Mouse (Mus musculus) heart, postnatal 10 days (tissue): Measurements from ENCODE around the gene Gstm4. TPM values are rescaled to one million over a fixed set of nuclear protein-coding genes. Genes with fewer than 3 reads are reported as not detected.
A peak's percentile ranks its signal among the peaks of the same experiment; 100 is the strongest.

Experiments used
- DNase-seq, 2 experiments: peaks; one replicate each; pipeline ENCODE4 v3.0.0; 2021
- intact Hi-C: fragments of 180-260 bp; cut with DNase I; formaldehyde crosslinking; loops from one replicate; pipeline ENCODE4 v1.15.1; 2025
- total RNA-seq, 2 experiments: library from RNA; stranded (reverse); gene quantifications; 2 replicates each; pipeline ENCODE4 v1.2.3; 2021

Gstm4 gene
- total RNA-seq = 10 to 100 TPM; 11.1 to 13.3 TPM

DNA sequence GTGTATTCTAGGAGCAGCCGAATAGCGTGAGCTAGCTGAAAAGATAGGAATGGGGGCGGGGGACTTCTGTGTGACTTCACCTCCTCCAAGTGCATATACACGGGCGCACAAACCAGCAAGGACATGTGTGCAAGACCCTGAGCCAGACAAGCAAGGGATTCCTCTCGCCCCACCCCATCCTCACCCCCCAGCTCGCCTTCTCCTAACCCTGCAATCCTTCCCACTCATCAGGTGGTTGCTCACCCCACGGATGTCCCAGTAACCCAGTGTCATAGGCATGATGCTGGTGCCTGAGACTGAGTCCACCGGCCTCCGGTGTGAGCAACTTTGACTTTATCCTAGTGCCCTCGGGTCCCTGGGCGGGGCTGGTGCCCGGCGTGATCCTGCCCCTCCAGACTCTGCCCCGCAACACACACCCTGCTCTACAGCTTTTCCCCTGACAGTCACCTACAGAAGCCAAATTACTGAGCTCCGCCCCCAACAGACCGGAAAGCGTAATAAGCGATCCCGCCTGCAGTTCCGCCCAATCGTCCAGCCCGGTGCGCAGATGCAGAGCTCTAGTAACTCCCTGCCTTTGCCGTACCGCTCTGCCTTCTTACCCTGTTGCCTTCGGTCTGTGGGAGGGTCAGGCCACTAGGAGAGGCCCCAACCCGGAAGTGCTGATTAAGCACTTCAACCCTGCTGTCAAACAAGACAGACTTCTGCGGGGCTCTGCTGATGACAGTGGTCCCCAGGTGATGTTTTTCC, at the start of gene Gstm4:
Gene Gstm4 (minus strand): TSS at position 501 of the 747 bp plus-strand sequence.
- intact Hi-C loops = no loop called here
- peak; percentile 92 to 93 for DNase-seq

DNA sequence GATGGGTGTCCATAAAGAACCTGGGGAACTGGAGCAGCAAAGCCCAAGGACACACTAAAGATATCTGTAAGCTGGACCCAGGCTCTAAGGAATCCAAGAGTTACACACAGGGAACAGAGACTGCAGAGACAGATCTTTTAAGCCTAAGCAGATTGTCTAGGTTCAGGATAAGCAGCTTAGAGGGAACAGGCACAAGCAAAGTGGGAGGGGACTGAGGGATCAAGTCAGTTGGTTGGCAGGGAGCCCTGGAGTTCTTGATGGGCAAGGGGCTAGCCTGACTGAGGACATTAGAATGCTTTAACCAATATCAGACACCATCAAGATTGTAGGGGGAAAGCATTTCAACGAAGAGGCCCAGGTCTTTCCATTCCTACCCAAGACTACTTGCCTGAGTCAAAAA, 49.5 kb upstream of the Gstm4 start:
- no peak for DNase-seq
- intact Hi-C loops = no loop called here

DNA sequence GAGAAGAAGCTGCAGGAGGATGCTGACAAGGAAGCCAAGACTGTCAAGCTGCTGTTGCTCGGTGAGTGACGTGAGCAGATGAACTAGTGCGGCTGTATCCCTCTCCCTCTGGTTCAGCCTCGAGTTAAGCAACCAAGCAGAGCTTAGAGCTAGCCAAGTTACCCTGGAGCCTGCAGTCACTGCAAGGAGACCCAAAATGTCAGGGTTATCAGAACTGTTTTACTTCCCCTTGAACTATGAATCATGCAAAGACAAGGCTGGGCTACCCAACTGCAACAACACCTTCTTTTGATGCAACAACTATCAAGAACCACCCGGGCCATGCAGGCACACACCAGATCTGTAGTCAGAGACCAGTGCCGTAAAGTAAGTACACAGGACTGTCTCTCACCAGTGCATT, 48.6 kb upstream of the Gstm4 start:
- DNase-seq = no peak

DNA sequence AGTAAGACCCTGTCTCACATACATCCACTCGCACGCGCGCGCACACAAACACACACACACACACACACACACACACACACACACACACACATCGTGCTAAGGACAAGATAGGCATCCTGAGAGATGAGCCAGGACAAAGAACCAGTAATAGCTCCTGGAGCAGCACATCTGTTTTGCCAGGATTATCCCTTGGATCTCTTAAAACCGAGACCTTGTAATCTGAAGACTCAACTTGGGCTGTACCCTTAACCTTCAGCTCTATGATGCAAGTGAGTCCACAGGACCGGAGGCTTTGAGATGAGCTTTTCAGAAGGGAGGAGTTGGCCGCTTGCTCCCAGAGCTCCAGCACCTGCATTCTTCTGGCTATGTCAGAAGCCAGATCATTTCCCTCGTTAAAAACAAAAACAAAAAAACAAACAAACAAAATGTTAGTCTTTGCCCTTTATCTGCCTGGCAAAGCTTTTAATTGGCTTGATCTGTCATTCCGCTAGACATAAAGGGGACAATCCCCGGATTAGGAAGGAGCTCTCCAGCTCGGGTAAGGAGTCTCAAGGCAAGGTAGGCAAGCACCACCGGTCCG, 47.9 kb upstream of the Gstm4 start, which contains the start of gene Gnat2:
Gene Gnat2 (plus strand): TSS at position 254 of the 580 bp plus-strand sequence.
- intact Hi-C loops = no loop called here

More for the DNA sequence above, 48.6 kb upstream of the Gstm4 start:
- intact Hi-C loops = no loop called here

DNA sequence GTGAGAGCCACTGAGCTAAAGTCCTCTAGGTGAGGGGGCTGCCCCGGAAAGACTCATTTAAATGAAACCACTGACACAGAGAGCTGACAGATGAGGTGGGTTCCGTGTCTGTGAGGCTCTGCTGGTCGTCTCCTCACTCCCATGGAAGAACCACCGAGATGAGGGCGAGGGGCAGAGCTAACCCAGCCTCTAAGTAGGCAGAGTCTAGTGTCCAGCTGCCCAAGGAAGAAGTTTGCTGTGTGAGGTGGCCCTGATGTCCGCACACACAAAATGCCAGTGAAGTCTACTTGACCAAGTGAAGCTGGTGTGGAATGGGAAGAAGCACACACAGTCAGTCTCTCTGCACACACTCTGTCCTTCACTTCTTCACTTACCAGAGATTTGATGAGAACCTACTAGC, 47.3 kb upstream of the Gstm4 start:
- DNase-seq = no peak
- intact Hi-C loops = no loop called here

More for the DNA sequence above, 47.9 kb upstream of the Gstm4 start, which contains the start of gene Gnat2:
- DNase-seq = no peak

DNA sequence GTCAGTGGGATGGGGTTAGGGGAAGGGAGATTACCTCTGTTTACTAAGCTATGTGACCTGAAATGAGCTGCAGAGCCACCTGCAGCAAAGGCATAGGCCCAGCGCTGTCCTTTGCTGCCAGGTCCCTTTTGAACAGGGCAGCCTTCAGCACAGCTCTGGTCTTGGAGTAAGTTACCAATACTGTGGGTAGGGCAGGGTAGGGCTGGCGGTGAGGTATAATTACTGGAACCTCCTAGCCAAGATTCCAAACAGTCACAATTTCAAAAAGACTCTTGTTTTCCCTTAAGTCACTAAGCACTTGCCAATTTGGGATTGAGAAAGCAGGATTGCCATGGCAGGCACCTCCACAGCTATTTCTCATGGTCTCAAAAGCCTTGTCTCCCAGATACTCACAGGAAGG, 45.9 kb upstream of the Gstm4 start:
- no peak for DNase-seq
- intact Hi-C loops = no loop called here

DNA sequence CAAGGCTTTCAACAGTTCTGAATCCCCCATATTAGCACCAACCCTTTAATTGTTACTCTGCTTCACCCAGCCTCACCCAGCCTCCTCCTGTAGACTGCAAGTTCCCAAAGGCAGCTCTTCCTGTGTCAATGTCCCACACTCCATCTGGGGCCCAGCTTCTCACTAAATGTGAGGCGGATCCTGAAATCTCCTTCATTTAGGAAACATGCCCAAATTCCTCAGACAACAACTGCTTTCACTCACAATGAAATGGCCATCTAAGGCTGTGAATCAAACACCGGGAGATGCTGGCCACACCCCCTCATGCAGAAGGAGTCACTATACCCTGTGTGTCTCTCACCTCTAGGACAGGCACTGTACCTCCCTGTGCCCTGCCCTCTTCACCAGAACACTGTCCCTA, 45.2 kb upstream of the Gstm4 start:
- intact Hi-C loops = no loop called here

DNA sequence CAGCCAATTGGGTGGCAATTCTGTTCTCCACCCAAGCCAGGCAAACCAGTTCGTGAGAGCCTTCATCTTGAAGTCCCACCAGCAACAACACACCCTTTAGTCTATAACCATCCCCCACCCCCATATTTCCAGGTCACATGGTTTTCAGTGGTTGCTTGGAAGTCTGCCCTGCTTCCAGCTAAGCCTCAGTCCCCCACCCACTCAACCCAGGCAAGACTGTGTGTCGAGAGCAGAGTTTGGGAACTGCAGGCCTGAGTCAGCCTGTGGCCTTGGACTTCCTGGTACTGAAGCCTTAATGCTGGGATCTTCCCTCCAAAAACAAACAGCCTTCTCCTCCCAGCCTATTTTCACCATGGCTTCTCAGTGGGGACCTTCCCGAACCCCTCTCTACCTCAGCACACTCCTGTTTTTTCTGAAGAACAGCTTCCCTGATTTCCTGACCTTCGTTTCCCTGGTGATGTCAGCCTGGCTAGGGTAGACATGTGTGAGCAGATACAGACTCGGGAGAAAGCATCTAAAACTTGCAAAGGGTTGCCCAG, 44.2 kb upstream of the Gstm4 start:
- intact Hi-C loops = no loop called here
- no peak for DNase-seq

More for the DNA sequence above, 45.2 kb upstream of the Gstm4 start:
- DNase-seq = peak in 1 of 2 experiments; percentile 12

DNA sequence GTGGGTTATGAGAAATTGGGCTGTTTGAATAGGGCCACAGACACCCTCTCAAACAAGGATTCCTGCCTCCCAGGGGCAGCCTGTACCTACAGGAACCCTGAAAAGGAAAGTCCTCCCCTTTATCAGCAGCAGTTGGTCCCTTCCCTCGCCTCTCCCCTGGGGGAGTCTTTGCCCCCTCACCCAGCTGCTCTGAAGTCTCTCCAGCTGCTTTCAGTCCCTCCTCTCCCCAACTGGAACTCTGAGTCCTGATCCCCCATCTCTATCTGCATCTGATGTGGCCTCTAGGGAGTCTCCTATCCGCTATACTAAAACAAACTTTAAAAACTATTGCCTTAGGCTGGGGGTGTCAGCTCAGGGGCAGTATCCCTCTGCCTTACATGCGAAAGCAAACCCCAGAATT, 42.6 kb upstream of the Gstm4 start:
- intact Hi-C loops = loop anchor here (2.0 kb wide), 1 partner anchor 53 kb away; no protein-coding TSS in a partner anchor
- no peak for DNase-seq

DNA sequence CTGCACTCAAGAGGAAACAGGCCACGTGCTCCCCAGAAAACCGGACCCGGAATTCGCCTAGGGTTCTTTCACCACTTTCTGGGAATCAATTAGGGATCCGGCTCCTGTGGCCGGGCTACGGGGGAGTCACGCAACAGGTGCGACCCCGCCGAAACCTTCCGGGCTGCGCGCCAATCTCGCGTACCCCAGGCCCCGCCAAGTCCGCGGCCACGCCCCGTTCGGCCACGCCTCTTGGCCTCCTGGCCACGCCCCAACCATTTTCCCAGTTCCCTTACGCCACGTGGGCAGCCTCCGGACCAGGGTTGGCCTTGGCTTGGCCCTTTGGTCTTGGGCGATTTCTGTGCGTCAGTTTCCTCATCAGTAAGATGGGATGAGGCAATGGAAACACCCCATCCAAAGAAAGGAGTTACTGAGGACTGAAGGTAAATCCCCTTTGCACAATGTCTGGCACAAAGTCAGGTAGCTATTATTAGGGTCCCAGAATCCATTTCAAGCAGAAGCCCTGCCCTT, 41.8 kb upstream of the Gstm4 start, which contains the start of gene Ampd2:
Gene Ampd2 (minus strand): TSS at position 182 of the 510 bp plus-strand sequence.
- intact Hi-C loops = loop anchor here (2.0 kb wide), 1 partner anchor 54 kb away; no protein-coding TSS in a partner anchor
- peak; percentile 84 to 90 for DNase-seq

DNA sequence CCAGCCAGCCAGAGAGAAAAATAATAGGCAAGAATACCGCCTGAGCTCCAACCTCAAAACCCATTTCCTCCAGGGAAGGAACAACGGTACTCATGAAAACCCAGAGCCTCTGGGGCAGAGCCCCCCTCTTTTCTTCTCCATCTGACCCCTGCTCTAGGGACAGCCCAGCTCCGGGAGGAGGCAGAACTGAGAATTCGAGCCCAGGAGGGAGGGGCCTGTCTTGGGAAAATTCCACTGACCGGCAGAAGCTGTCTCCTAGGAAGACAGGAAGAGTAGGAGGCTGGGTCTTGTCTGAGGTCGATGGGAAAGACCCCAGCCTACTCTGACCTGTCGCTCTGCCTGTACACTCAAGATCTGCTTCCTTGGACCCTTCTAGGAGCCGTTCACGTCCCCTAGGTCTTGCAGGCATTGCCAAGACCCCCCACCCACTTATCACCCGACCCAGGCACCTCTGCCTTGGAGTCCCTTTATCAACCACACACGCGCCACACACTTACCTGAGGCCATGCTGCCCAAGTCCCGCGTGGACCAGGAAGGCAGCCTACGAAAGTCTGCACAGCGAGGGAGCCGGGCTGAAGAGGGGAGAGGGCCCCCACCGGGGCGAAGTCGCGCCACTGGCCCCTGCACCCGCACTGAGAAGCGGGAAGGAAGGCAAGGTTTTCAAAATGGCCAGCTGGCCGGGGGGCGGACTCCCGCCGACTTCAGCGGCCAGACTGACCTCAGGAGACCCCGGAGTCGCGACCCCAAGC, 41.2 kb upstream of the Gstm4 start:
- intact Hi-C loops = loop anchor here (2.0 kb wide), 2 partner anchors 15 to 55 kb away; no protein-coding TSS in a partner anchor
- DNase-seq = peak; percentile 89 to 90

DNA sequence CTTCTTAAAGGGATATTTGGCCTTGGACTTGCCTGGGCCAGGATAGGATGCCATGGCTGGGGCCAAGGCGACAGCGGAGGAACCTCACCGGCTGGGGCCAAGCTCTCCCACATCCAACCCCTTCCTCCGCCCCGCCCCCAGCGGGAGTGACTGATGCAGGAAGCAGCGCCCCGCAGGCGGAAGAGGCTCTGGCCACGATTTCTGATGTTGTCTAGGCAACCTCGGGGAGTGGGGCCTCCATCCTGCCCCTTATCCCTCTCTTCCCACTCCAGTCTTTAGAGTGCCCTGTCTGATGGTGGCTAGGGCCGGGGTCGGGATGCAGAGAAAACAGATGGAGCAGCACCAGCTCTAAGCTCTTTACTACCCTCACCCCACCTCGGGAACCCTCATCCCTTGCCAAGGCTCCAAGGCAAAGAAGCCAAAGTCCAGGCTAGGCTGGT, 40.6 kb upstream of the Gstm4 start:
- intact Hi-C loops = loop anchor here (2.0 kb wide), 1 partner anchor 14 kb away; no protein-coding TSS in a partner anchor
- DNase-seq = peak; percentile 94 to 96

DNA sequence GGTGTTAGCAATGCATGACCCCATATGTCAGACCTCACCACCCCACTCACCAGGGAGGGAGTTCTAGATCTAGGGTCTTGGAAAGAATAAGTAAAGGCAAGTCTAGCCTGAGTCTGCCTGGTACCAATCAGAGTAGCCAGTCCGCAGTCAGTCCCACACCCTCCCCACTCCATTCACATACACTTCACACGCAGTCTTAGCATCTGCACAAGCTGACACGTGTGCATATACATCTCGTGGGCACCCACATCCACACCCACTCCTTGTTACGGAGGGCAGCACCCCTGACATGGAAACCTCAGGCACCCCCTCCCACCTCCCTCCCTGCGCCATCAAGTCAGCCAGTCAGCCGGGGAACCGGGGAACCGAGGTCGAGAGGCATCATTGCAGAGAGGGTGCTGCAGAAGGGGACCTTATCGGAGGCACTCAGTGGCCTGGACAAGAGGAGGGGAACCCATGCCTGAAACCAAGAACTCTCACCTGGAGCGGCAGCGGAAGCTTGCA, 40.1 kb upstream of the Gstm4 start:
- intact Hi-C loops = loop anchor here (2.0 kb wide), 1 partner anchor 14 kb away; no protein-coding TSS in a partner anchor
- DNase-seq = no peak

DNA sequence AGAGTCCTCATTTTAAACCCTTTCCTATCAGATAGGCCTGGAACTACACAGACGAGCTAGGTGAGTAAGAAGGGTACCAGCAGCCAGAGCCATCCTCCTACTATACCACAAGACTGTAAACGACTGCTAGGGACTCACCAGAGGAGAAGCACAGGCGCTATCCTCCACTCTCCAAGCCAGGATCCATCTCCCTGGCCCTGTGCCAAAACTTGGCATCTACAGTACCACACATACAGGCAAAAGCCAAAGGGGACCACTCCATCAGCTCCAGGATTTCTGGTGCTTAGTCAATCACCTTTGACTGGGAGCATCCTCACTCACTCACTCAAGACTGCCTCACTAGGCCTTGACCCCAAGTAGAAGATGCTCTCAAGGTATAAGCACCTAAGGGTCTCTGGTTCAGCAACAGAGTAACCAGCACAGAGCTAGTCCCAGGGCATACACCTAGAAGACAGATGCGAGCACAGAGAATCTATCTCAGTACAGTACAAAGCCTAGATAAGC, 39.3 kb upstream of the Gstm4 start:
- intact Hi-C loops = loop anchor here (2.0 kb wide), 1 partner anchor 13 kb away; no protein-coding TSS in a partner anchor
- DNase-seq = no peak

DNA sequence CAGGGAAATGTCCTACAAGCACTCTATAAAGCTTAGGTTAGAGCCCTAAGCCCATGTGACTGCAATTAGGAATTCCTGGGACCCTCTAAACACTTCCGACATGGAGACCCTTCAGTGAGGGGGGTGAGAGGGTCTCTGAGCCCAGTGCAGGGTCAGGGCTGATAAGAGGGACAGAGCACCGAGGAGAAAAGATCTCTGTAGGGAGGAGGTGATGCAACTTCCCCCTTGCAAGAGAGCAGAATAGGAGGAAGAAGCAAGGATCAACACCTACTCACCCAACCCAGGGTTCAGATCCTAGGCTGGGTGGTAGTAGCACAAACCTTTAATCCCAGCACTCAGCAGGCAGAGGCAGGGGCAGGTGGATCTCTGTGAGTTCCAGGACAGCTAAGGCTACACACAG, 38.5 kb upstream of the Gstm4 start:
- no peak for DNase-seq
- intact Hi-C loops = no loop called here

DNA sequence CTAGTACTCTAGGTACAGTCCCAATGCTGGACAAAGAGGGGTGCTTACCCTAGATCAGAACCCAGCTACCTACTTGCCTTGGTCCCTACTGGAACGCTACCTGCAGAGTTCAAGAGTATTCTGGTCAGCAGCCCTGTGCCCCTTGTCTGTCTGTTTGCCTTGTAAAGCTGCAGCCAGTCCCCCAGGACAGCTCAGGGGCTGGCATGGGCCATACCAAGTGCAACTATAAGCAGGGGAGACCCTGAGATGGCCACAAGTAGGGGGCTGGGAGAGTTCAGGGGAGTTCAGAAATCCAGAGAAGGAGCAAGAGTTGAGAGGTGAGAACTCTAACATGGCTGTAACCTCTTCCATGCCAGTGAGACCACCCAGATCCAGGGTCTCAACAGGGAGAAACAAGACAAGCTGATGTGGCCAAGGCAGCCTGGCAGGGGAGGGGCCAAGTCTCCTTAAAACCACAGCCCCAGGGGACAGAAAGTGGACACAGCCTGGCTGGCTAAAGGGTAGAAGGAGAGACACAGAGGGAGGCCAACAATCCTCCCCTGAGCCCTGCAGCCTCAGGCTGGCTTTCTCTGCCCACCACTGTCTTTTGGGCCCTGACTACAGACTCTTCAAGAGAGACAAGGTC, 37.7 kb upstream of the Gstm4 start:
- DNase-seq = peak in 1 of 2 experiments; percentile 13
- intact Hi-C loops = no loop called here

DNA sequence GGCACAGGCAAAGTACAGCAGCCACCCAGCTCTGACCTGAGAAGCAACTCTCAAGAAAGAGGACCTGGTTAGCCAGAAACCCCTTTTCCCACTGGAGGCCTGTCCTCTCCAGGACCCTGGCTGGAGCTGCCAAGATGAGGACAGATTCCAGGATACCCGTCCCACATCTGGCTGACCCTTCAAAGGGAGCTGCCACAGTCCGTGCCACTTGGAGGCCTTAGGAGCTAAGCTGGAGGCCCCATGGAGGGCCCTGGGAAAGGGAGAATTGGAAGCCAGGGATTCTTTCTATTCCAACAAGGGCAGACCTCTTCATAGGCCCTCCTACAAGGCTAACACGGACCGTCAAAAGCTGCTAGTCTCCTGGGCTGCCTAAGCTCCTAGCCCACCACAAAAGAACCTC, 37.0 kb upstream of the Gstm4 start:
- DNase-seq = no peak
- intact Hi-C loops = no loop called here

DNA sequence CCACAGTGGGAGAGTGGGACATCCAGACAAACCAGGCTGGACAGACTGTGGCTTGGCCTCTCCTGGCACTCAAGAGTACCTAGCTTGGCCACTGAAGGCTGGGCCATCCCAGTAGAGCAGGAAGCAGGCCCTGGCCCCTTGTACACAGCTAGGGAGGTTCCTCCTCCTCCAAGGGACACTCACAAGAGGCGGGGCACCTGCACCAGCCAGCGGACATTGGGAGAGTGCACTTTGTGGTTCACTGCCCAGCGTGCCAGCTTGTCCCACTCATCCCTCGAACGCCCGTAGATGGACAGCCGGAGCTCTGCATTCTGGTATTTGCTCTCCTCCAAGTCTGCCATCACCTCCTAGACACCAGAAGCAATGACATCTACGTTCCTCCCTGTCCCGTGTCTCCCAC, 32.1 kb upstream of the Gstm4 start:
- intact Hi-C loops = no loop called here
- no peak for DNase-seq

DNA sequence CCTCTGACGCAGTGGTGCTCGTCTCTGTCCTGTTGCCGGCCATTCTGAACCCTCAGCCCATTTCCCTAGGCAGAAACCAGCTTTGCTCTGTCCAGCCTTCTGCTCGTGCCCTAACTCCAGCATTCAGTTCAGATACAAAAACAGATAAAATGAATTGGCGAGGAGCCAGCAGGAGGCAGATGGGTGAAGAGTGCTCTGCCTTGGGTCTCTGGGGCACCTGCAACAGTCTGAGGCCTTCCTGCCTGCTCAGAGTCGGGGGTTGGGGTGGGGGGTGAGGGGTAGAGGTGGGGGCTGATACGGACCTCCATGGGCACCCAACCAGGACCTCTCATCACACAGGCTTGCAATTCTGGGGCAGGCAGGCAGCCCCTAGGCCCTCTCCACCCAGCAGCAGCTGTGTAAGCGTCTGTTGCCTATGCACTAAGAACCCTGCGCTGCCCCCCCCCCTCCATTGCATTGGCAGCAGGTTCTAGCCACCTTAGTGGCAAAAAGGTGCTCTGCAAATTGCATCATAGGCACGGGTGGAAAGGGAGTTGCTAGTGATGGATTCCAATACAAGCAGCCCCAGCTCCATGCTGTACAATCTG, 28.4 kb upstream of the Gstm4 start:
- DNase-seq = no peak
- intact Hi-C loops = no loop called here
